Mouse (Mus musculus) E14TG2a.4 (cell line): ENCODE data around the gene Rbms1.

Experiments
- H3K27me3 ChIP-seq: 2 replicates; pipeline ENCODE4 v1.6.1; 2014; ENCODE audit warnings: low read length, control low read depth; ENCODE audit not compliant: insufficient read depth
- H3K36me3 ChIP-seq: 2 replicates; pipeline ENCODE4 v1.6.1; 2014; ENCODE audit warnings: low read length, control low read depth; ENCODE audit not compliant: insufficient read depth
- H3K4me1 ChIP-seq: replicated peaks from 2 replicates; pipeline ENCODE4 v1.6.1; 2014; ENCODE audit warnings: low read depth, low read length, control low read depth
- H3K4me3 ChIP-seq: replicated peaks from 2 replicates; pipeline ENCODE4 v1.5.1; 2014; ENCODE audit warnings: mild to moderate bottlenecking, low read length
- H3K9me3 ChIP-seq: 2 replicates; pipeline ENCODE4 v1.6.1; 2014; ENCODE audit warnings: low read length, control low read depth
- CTCF ChIP-seq: conservative IDR thresholded peaks from 2 replicates; pipeline ENCODE4 v1.5.1; 2014; ENCODE audit warnings: low read length
- NANOG ChIP-seq: IDR thresholded peaks from 2 replicates; pipeline ENCODE4 v1.6.1; 2014; ENCODE audit warnings: borderline replicate concordance, low read length, mixed read lengths
- POU5F1 ChIP-seq: IDR thresholded peaks from 2 replicates; pipeline ENCODE4 v1.6.1; 2014; ENCODE audit warnings: low read length, borderline replicate concordance

Rbms1 gene

DNA sequence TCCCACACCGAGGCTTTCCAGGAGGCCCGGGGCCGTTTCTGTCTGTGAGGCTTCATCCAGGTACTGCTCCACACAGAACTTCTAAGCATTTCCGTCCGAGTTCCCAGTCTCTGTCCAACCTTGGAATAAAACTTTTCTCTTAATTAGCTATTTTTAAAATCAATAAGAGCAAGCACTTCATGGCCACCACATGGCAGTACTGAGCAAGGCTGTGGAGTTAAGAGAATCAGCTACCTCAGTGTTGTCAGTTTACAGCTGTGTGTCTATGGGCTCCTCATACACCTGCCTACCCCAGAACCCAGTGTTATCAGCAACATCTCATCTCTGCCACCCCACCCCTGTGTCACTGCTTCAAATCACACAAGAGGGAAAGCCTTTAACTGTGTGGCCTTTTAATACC, 175.9 kb downstream of the Rbms1 start:
- no peak for TF ChIP-seq POU5F1
- no peak for TF ChIP-seq CTCF
- TF ChIP-seq NANOG = no peak
- no peaks in the 10 kb centered on the region for H3K9me3 ChIP-seq
- H3K36me3 ChIP-seq = peaks cover 9% of the 10 kb centered on the region
- H3K4me3 ChIP-seq = no peak overlapping the region
- H3K27me3 ChIP-seq = no peaks in the 10 kb centered on the region
- H3K4me1 ChIP-seq = no peaks in the 10 kb centered on the region

- Histone ChIP-seq H3K9me3 (no peaks in the 10 kb centered on the region), H3K4me3 (no peak overlapping the region), H3K36me3 (peaks cover 15% of the 10 kb centered on the region), H3K4me1 (no peaks in the 10 kb centered on the region), H3K27me3 (no peaks in the 10 kb centered on the region)
- TF ChIP-seq NANOG (no peak), POU5F1 (no peak), CTCF (no peak)
Measured at GRCm38 (mm10) chr2:60786289-60786688, 176.7 kb downstream of the Rbms1 start.

- Histone ChIP-seq H3K36me3 (peaks cover 39% of the 10 kb centered on the region), H3K4me1 (no peaks in the 10 kb centered on the region; the same call in 1 of the 2 replicates), H3K27me3 (no peaks in the 10 kb centered on the region), H3K9me3 (no peaks in the 10 kb centered on the region), H3K4me3 (no peak overlapping the region)
- no peak for TF ChIP-seq CTCF
- no peak for TF ChIP-seq POU5F1
- no peak; the same call in 1 of the 2 replicates for TF ChIP-seq NANOG
Measured at GRCm38 (mm10) chr2:60774501-60774900, 188.5 kb downstream of the Rbms1 start.

DNA sequence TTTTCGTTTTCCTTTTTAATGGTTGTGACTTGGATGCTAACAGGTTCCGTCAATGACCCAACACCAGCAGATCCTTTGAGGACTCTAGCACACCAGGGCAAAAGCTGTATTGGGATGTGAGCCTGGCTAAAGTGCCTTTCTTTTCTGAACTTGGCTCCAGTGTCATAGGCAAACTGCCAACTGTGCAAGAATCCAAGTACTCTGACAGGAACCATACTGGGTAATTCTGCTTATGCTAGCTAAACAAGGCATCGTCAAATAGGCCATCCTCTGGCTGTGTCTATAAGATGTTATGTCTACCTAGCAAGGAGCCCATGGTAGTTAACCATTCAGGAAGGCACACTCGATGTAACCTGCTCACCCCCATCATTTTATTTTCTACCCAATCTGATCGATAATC, 189.4 kb downstream of the Rbms1 start:
- Histone ChIP-seq H3K9me3 (no peaks in the 10 kb centered on the region), H3K4me3 (no peak overlapping the region), H3K4me1 (no peaks in the 10 kb centered on the region; the same call in 1 of the 2 replicates), H3K36me3 (peaks cover 36% of the 10 kb centered on the region), H3K27me3 (no peaks in the 10 kb centered on the region)
- no peak for TF ChIP-seq POU5F1
- no peak for TF ChIP-seq NANOG
- TF ChIP-seq CTCF = no peak

DNA sequence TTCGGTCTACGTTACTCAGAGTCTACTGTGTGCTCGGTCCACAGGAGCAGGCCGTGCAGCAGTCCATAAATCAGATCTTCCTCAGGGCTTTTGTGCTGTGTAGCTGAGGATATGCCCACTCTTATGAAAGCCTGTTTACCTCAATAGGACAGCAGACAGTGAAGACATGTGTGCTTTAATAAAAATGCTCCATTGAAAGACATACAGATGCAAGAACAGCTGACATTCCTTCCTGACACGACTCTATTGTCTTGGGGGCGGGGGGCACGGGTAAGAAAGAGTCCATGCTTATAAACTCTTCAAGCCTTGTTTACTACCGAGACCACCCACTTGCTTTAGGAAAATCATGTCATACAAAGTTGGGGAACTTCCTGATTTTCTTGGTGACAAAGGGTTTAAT, 196.6 kb downstream of the Rbms1 start:
- no peak for TF ChIP-seq POU5F1
- no peak for TF ChIP-seq CTCF
- no peak for TF ChIP-seq NANOG
- Histone ChIP-seq H3K27me3 (no peaks in the 10 kb centered on the region), H3K36me3 (peaks cover 35% of the 10 kb centered on the region), H3K9me3 (no peaks in the 10 kb centered on the region), H3K4me1 (no peaks in the 10 kb centered on the region), H3K4me3 (no peak overlapping the region)

DNA sequence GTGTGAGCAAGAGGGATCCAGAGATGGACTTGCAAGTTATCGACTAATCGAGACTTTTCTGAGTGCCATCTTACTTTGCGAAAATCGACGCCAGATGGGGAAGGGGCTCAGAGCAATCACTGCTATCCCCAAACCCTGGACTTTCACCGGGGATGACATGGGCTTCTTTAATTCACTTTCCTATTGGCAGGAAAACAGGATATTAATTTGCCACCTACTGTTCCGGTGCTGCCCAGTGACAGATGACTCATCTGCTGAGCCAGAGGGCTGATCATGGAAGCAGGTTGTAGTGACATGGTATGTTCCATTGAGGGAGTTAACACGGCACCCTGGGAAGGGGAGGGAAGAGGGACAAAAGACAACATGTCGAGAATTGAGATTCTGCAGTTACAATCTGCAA, 206.8 kb downstream of the Rbms1 start:
- peaks cover 29% of the 10 kb centered on the region for H3K36me3 ChIP-seq
- H3K9me3 ChIP-seq = no peaks in the 10 kb centered on the region
- H3K4me1 ChIP-seq = no peaks in the 10 kb centered on the region
- no peak for TF ChIP-seq POU5F1
- no peak for TF ChIP-seq CTCF
- no peak for TF ChIP-seq NANOG
- no peaks in the 10 kb centered on the region for H3K27me3 ChIP-seq
- H3K4me3 ChIP-seq = no peak overlapping the region

DNA sequence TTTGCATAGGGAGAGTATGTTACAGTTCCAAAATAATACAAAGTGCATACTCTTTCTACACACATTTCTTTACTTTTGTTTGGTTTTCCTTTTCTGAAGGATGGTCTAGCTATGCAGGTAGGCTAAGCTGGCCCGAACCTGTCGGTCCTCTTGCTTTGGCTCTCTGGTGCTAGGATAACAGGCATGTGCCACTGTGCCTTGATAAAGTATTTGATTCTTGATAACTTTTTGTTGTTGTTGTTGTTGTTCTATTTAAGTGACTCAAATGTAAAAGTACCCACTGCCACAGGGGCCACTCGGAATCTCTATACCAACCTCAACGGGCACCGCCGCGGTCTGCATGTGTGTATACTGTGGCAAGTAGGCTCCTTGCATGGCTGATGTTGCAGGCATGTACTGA, 207.9 kb downstream of the Rbms1 start:
- no peaks in the 10 kb centered on the region for H3K4me1 ChIP-seq
- TF ChIP-seq CTCF (no peak), POU5F1 (no peak), NANOG (no peak)
- H3K27me3 ChIP-seq = no peaks in the 10 kb centered on the region
- no peak overlapping the region for H3K4me3 ChIP-seq
- H3K9me3 ChIP-seq = no peaks in the 10 kb centered on the region
- peaks cover 29% of the 10 kb centered on the region for H3K36me3 ChIP-seq

DNA sequence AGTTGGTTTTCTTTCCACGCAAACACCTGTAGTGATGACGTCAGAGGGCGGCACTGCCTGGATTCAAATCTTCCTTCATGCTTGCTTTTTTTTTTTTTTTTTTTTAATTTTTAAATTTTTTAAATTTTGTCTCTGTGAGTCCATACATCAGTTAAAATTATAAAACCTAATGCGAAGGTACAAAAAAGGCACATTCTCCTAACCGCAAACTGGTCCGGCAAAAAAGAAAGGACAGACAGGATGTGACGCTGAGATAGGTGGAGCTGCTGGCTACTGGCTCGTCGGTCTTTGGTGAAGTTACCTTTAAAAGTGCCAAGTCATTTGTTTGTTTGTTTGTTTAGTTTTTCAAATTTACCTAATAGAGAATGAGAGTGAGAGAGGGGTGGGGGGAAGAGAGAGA, 211.7 kb downstream of the Rbms1 start:
- Histone ChIP-seq H3K4me1 (no peaks in the 10 kb centered on the region), H3K4me3 (no peak overlapping the region), H3K9me3 (no peaks in the 10 kb centered on the region), H3K36me3 (peaks cover 26% of the 10 kb centered on the region), H3K27me3 (no peaks in the 10 kb centered on the region)
- TF ChIP-seq NANOG (no peak), POU5F1 (no peak), CTCF (no peak)

DNA sequence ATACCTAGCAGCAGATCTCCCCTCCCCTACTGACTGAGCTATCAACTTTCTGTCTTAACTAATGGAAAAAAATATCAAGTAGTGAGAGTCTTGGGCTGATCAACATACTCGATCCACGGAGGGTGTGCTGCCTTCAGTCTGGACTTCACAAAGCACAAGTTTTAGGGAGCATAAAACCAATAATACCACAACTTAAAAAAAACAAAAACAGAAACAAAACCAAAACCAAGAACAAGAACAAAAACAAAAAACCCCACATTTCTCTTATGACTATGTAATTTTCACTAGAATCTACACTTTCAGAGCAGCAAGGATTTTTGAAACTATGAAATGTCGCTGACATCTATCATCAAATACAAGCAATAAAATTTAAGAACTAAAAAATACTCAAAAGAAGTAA, 212.4 kb downstream of the Rbms1 start:
- Histone ChIP-seq H3K4me3 (no peak overlapping the region), H3K36me3 (peaks cover 20% of the 10 kb centered on the region), H3K27me3 (no peaks in the 10 kb centered on the region), H3K4me1 (no peaks in the 10 kb centered on the region), H3K9me3 (no peaks in the 10 kb centered on the region)
- TF ChIP-seq POU5F1 = no peak
- TF ChIP-seq NANOG = no peak
- no peak for TF ChIP-seq CTCF
